Mouse (Mus musculus): ENCODE measurements around the gene Lsg1. TPM values are rescaled to one million over a fixed set of nuclear protein-coding genes. Genes with fewer than 3 reads are reported as not detected.

Lsg1 gene
- polyA plus RNA-seq, 1 experiment = 5.5 TPM

- Histone ChIP-seq H3K27me3 (ENCODE audit: control insufficient read depth, insufficient read depth, low read length) (no peaks in the 10 kb centered on the region), H3K36me3 (ENCODE audit: control insufficient read depth, insufficient read depth, low read length) (peaks cover 69% of the 10 kb centered on the region), H3K4me1 (ENCODE audit: control insufficient read depth, insufficient read depth, insufficient read length, low read length) (no peaks in the 10 kb centered on the region), H3K27ac (ENCODE audit: insufficient read depth, low read depth, low read length) (no peak overlapping the region), H3K4me3 (ENCODE audit: low read depth, low read length) (no peak overlapping the region)
- TF ChIP-seq CTCF (IDR thresholded peaks at IDR 0.05; ENCODE audit: extremely low read depth, insufficient read length, insufficient replicate concordance, low read depth, low read length) (no peak), POLR2A (IDR thresholded peaks at IDR 0.05; ENCODE audit: low read depth, low read length) (no peak)
- WGBS = 89% methylated on average over 5 of the region's 5 CpGs
Measured at GRCm38 (mm10) chr16:30571378-30571777, 16.0 kb downstream of the Lsg1 start.

- TF ChIP-seq CTCF (IDR thresholded peaks at IDR 0.05; ENCODE audit: extremely low read depth, insufficient read length, insufficient replicate concordance, low read depth, low read length) (no peak), POLR2A (IDR thresholded peaks at IDR 0.05; ENCODE audit: low read depth, low read length) (no peak)
- Histone ChIP-seq H3K4me3 (ENCODE audit: low read depth, low read length) (no peak overlapping the region), H3K27ac (ENCODE audit: insufficient read depth, low read depth, low read length) (no peak overlapping the region), H3K36me3 (ENCODE audit: control insufficient read depth, insufficient read depth, low read length) (peaks cover 70% of the 10 kb centered on the region), H3K27me3 (ENCODE audit: control insufficient read depth, insufficient read depth, low read length) (no peaks in the 10 kb centered on the region), H3K4me1 (ENCODE audit: control insufficient read depth, insufficient read depth, insufficient read length, low read length) (no peaks in the 10 kb centered on the region)
- 97% methylated on average over 4 of the region's 4 CpGs for WGBS
Measured at GRCm38 (mm10) chr16:30570173-30570572, 17.2 kb downstream of the Lsg1 start.

- Histone ChIP-seq H3K36me3 (ENCODE audit: control insufficient read depth, insufficient read depth, low read length) (peaks cover 72% of the 10 kb centered on the region), H3K4me1 (ENCODE audit: control insufficient read depth, insufficient read depth, insufficient read length, low read length) (no peaks in the 10 kb centered on the region), H3K4me3 (ENCODE audit: low read depth, low read length) (no peak overlapping the region), H3K27me3 (ENCODE audit: control insufficient read depth, insufficient read depth, low read length) (no peaks in the 10 kb centered on the region), H3K27ac (ENCODE audit: insufficient read depth, low read depth, low read length) (no peak overlapping the region)
- no peak for TF ChIP-seq POLR2A (IDR thresholded peaks at IDR 0.05; ENCODE audit: low read depth, low read length)
- no peak for TF ChIP-seq CTCF (IDR thresholded peaks at IDR 0.05; ENCODE audit: extremely low read depth, insufficient read length, insufficient replicate concordance, low read depth, low read length)
- WGBS = 72% methylated on average over 6 of the region's 6 CpGs
Measured at GRCm38 (mm10) chr16:30565631-30566030, 21.8 kb downstream of the Lsg1 start.

GRCm38 (mm10) chr16:30560601-30561000 is 26.8 kb downstream of the Lsg1 start:
- 93% methylated on average over 4 of the region's 4 CpGs for WGBS
- Histone ChIP-seq H3K36me3 (ENCODE audit: control insufficient read depth, insufficient read depth, low read length) (peaks cover 48% of the 10 kb centered on the region), H3K27ac (ENCODE audit: insufficient read depth, low read depth, low read length) (no peak overlapping the region), H3K4me3 (ENCODE audit: low read depth, low read length) (no peak overlapping the region), H3K27me3 (ENCODE audit: control insufficient read depth, insufficient read depth, low read length) (no peaks in the 10 kb centered on the region), H3K4me1 (ENCODE audit: control insufficient read depth, insufficient read depth, insufficient read length, low read length) (no peaks in the 10 kb centered on the region)
- no peak for TF ChIP-seq CTCF (IDR thresholded peaks at IDR 0.05; ENCODE audit: extremely low read depth, insufficient read length, insufficient replicate concordance, low read depth, low read length)
- no peak for TF ChIP-seq POLR2A (IDR thresholded peaks at IDR 0.05; ENCODE audit: low read depth, low read length)

GRCm38 (mm10) chr16:30559312-30559992 is 27.9 kb downstream of the Lsg1 start:
- Histone ChIP-seq H3K4me3 (ENCODE audit: low read depth, low read length) (no peak overlapping the region), H3K4me1 (ENCODE audit: control insufficient read depth, insufficient read depth, insufficient read length, low read length) (no peaks in the 10 kb centered on the region), H3K27me3 (ENCODE audit: control insufficient read depth, insufficient read depth, low read length) (no peaks in the 10 kb centered on the region), H3K27ac (ENCODE audit: insufficient read depth, low read depth, low read length) (no peak overlapping the region), H3K36me3 (ENCODE audit: control insufficient read depth, insufficient read depth, low read length) (peaks cover 38% of the 10 kb centered on the region)
- 56% methylated on average over 5 of the region's 5 CpGs for WGBS
- TF ChIP-seq POLR2A (IDR thresholded peaks at IDR 0.05; ENCODE audit: low read depth, low read length) (no peak), CTCF (IDR thresholded peaks at IDR 0.05; ENCODE audit: extremely low read depth, insufficient read length, insufficient replicate concordance, low read depth, low read length) (no peak)

DNA sequence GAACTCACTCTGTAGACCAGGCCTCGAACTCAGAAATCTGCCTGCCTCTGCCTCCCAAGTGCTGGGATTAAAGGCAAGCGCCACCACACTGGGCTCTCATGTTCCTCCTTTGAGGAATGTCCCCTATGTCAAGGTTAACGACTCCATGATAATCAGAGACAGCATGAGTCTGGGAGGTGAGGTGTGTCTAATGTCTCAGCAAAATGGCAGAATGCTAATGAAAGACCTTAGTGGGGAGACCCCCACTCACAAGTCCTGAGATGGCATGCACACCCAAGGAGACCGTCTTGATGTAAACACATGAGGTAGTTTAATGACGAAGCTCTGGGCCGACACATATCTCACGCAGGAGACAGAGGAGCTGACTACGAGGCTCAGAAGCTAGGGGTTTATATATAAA is 33.3 kb downstream of the Lsg1 start:
- Histone ChIP-seq H3K36me3 (ENCODE audit: control insufficient read depth, insufficient read depth, low read length) (peaks cover 3% of the 10 kb centered on the region), H3K27ac (ENCODE audit: insufficient read depth, low read depth, low read length) (no peak overlapping the region), H3K27me3 (ENCODE audit: control insufficient read depth, insufficient read depth, low read length) (no peaks in the 10 kb centered on the region), H3K4me1 (ENCODE audit: control insufficient read depth, insufficient read depth, insufficient read length, low read length) (peaks cover 6% of the 10 kb centered on the region), H3K4me3 (ENCODE audit: low read depth, low read length) (no peak overlapping the region)
- WGBS = 98% methylated on average over 8 of the region's 8 CpGs
- no peak for TF ChIP-seq POLR2A (IDR thresholded peaks at IDR 0.05; ENCODE audit: low read depth, low read length)
- TF ChIP-seq CTCF (IDR thresholded peaks at IDR 0.05; ENCODE audit: extremely low read depth, insufficient read length, insufficient replicate concordance, low read depth, low read length) = no peak

- H3K27ac ChIP-seq (ENCODE audit: insufficient read depth, low read depth, low read length) = peak overlapping the region; percentile 8; the same call in 1 of the 2 replicates
- H3K36me3 ChIP-seq (ENCODE audit: control insufficient read depth, insufficient read depth, low read length) = no peaks in the 10 kb centered on the region
- 25% methylated on average over 11 of the region's 11 CpGs for WGBS
- no peaks in the 10 kb centered on the region for H3K27me3 ChIP-seq (ENCODE audit: control insufficient read depth, insufficient read depth, low read length)
- peaks cover 6% of the 10 kb centered on the region for H3K4me1 ChIP-seq (ENCODE audit: control insufficient read depth, insufficient read depth, insufficient read length, low read length)
- TF ChIP-seq POLR2A (IDR thresholded peaks at IDR 0.05; ENCODE audit: low read depth, low read length) = no peak
- no peak for TF ChIP-seq CTCF (IDR thresholded peaks at IDR 0.05; ENCODE audit: extremely low read depth, insufficient read length, insufficient replicate concordance, low read depth, low read length)
- H3K4me3 ChIP-seq (ENCODE audit: low read depth, low read length) = no peak overlapping the region
Measured at GRCm38 (mm10) chr16:30552621-30553338, 34.6 kb downstream of the Lsg1 start.
